Mouse (Mus musculus) thymus, adult 2 months (tissue): ENCODE data around the gene 2310039H08Rik. TPM values are rescaled to one million over a fixed set of nuclear protein-coding genes. Genes with fewer than 3 reads are reported as not detected.

Experiments used
- DNase-seq: peaks from one replicate; pipeline ENCODE4 v3.0.0; 2021
- H3K27ac ChIP-seq: fragments of 200-500 bp; 2 replicates; pipeline ENCODE4 v1.5.1; 2012; ENCODE audit warnings: low read length, control low read depth; ENCODE audit not compliant: control insufficient read depth, insufficient read depth
- H3K27me3 ChIP-seq: fragments of 200-500 bp; 2 replicates; pipeline ENCODE4 v1.6.1; 2012; ENCODE audit warnings: mild to moderate bottlenecking, low read length, moderate library complexity, mixed read lengths; ENCODE audit not compliant: control insufficient read depth, insufficient read depth
- H3K36me3 ChIP-seq: fragments of 200-500 bp; 2 replicates; pipeline ENCODE4 v1.6.1; 2012; ENCODE audit warnings: mild to moderate bottlenecking, low read length, moderate library complexity; ENCODE audit not compliant: control insufficient read depth, insufficient read depth
- H3K4me1 ChIP-seq: fragments of 200-500 bp; replicated peaks from 2 replicates; pipeline ENCODE4 v1.6.1; 2012; ENCODE audit warnings: low read length; ENCODE audit not compliant: control insufficient read depth, insufficient read depth
- H3K4me3 ChIP-seq: fragments of 200-500 bp; 2 replicates; pipeline ENCODE4 v1.5.1; 2012; ENCODE audit warnings: mild to moderate bottlenecking, low read length, control low read depth, moderate library complexity; ENCODE audit not compliant: control insufficient read depth, insufficient read depth
- CTCF ChIP-seq: fragments of 200-500 bp; IDR thresholded peaks from 2 replicates; pipeline ENCODE4 v1.5.1; 2012; ENCODE audit warnings: mild to moderate bottlenecking, control low read depth, low read length, moderate library complexity, borderline replicate concordance; ENCODE audit not compliant: control insufficient read depth, poor library complexity, insufficient read depth; ENCODE audit errors: extremely low read depth
- POLR2A ChIP-seq: fragments of 200-500 bp; IDR thresholded peaks from 2 replicates; pipeline ENCODE4 v1.6.1; 2012; ENCODE audit warnings: mild to moderate bottlenecking, low read length, control low read depth, moderate library complexity; ENCODE audit not compliant: control insufficient read depth, poor library complexity, insufficient read depth; ENCODE audit errors: extremely low read depth
- WGBS: fragments of 180-500 bp; shearing (Covaris S2); methylation state at CpG from one replicate; pipeline ENCODE4 v1.1.7; 2018; 5-methylcytosine and 5-hydroxymethylcytosine counted together
- polyA plus RNA-seq: library from polyadenylated mRNA; depleted of rRNA; stranded (reverse); fragments of >200 nt; gene quantifications from 2 replicates; pipeline ENCODE4 v1.2.3, GENCODE M21; 2012; rRNA removed

The 2310039H08Rik gene
- polyA plus RNA-seq, 1 experiment: 106 TPM

DNA sequence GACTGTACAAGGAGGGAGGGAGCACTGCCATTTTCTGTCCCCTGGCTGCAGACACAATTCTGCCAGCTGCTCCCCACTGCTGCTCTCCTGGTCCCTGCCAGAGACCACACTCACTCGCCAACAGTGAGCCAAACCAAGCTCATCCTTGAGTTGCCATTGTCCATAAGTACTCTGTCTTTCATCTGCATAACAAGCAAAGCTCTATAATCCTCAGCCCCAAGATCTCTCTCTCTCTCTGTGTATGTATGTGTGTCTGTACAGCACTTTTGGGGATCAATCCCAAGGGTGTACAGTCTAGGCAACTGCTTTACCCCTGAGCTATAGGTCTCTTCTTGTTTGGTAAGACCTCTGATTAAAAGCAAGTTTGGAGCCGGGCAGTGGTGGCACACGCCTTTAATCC is 38.2 kb downstream of the 2310039H08Rik start:
- 96% methylated on average over 3 of the region's 3 CpGs for WGBS
- peaks cover 46% of the 10 kb centered on the region for H3K36me3 ChIP-seq
- TF ChIP-seq POLR2A: no peak
- no peak for TF ChIP-seq CTCF

DNA sequence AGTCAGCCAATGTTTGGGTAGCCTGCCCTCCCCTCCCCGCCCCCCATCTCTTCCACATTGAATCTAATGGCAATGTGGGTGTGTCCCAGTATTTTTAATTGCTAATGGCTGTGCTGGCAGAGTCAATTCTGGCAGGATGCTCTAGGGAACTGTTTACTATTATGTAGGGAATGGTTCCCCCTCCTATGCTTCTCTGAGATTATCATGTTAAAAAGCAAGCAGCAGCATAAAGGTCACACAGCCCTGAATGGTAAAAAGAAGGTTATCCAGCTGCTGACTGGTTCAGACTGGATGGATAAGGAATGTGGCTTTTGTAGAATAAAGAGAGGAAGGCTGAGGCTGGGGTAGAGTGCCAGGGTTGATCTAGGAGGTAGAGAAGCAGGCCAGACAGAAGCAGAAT is 40.0 kb downstream of the 2310039H08Rik start:
- Histone ChIP-seq H3K36me3 (peaks cover 30% of the 10 kb centered on the region), H3K27me3 (no peaks in the 10 kb centered on the region), H3K27ac (no peak overlapping the region), H3K4me1 (peaks cover 9% of the 10 kb centered on the region), H3K4me3 (no peak overlapping the region)
- no peak for DNase-seq
- 95% methylated on average over 1 of the region's 1 CpGs for WGBS
- no peak for TF ChIP-seq POLR2A
- TF ChIP-seq CTCF: no peak

More for the DNA sequence above, 38.2 kb downstream of the 2310039H08Rik start:
- H3K27me3 ChIP-seq: no peaks in the 10 kb centered on the region
- no peak overlapping the region for H3K27ac ChIP-seq
- H3K4me3 ChIP-seq: no peak overlapping the region
- peaks cover 10% of the 10 kb centered on the region for H3K4me1 ChIP-seq
- DNase-seq: no peak

DNA sequence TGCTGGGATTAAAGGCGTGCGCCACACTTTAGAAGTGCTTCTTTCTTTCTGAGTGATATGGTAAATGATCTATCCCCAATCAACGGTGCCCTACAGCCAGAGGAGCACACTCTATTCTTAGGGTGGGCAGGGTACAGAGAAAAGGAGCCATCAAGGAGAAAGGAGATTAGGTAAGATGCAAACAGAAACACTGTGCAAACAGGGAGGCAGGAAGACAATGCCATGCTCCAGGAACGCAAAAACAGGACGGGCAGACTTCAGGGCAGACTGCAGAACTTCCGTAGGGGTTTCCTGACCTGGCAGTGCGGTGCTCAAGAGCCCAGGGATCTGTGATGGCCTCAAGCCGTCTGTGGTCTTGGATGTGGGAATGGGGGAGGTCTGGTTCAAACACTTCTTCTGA is 41.2 kb downstream of the 2310039H08Rik start:
- no peaks in the 10 kb centered on the region for H3K27me3 ChIP-seq
- no peak for TF ChIP-seq POLR2A
- TF ChIP-seq CTCF: no peak
- whole genome bisulfite sequencing: 95% methylated on average over 8 of the region's 8 CpGs
- no peak overlapping the region for H3K4me3 ChIP-seq
- no peak for DNase-seq
- H3K36me3 ChIP-seq: peaks cover 26% of the 10 kb centered on the region
- no peaks in the 10 kb centered on the region for H3K4me1 ChIP-seq
- no peak overlapping the region for H3K27ac ChIP-seq

DNA sequence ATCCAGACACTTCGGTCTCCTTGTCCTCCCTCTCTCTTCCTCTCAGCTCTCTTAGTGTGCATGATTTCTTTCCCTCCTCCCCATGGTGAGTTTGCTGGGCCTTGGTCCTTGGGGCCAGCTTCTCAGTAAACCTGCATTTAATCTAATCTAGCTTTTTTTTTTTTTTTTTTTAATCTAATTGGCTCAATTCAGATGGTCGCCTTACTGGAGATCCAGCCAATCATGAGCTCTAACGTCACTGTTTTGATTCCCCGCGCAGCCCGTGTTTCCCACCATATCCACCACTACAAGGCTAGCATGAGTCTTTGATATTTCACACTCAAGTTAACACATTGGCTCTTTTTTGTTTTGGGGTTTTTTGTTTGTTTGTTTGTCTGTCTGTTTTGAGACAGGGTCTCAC is 42.1 kb downstream of the 2310039H08Rik start:
- Histone ChIP-seq H3K27ac (no peak overlapping the region), H3K36me3 (peaks cover 18% of the 10 kb centered on the region), H3K27me3 (no peaks in the 10 kb centered on the region), H3K4me1 (no peaks in the 10 kb centered on the region; the same call in 1 of the 2 replicates), H3K4me3 (no peak overlapping the region)
- TF ChIP-seq POLR2A (no peak), CTCF (no peak)
- DNase-seq: no peak
- 96% methylated on average over 6 of the region's 6 CpGs for WGBS

- H3K4me3 ChIP-seq: no peak overlapping the region
- 81% methylated on average over 13 of the region's 13 CpGs for WGBS
- TF ChIP-seq POLR2A (no peak), CTCF (no peak)
- DNase-seq: no peak
- peaks cover 2% of the 10 kb centered on the region; the same call in 1 of the 2 replicates for H3K4me1 ChIP-seq
- no peaks in the 10 kb centered on the region for H3K27me3 ChIP-seq
- H3K27ac ChIP-seq: no peak overlapping the region
- peaks cover 12% of the 10 kb centered on the region for H3K36me3 ChIP-seq
Measured at GRCm38 (mm10) chr17:46816306-46816705, 43.9 kb downstream of the 2310039H08Rik start.

DNA sequence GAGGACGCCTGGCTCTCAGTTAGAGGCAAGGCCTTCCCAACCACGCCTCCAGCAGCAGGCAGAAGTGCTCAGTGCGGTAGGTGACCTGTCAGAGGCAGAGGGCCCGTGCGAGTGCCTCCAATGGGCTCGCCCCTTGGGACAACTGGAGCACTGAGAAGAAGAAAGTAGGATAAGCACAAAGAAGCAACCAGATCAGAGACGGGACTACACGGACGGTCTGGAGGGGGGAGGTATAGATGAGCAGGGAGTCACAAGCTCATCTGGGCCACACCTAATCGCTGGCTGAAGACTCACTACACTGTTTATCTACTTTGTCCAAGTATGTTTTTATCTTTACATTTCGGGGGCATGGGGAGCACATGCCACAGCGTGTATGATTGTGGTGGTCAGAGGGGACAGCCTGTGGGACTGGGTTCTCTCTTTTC is 45.3 kb downstream of the 2310039H08Rik start:
- Histone ChIP-seq H3K4me1 (peaks cover 2% of the 10 kb centered on the region; the same call in 1 of the 2 replicates), H3K4me3 (no peak overlapping the region), H3K27me3 (no peaks in the 10 kb centered on the region), H3K36me3 (peaks cover 3% of the 10 kb centered on the region; the same call in 1 of the 2 replicates), H3K27ac (no peak overlapping the region)
- 99% methylated on average over 12 of the region's 12 CpGs for WGBS
- TF ChIP-seq POLR2A (no peak), CTCF (no peak)
- no peak for DNase-seq

DNA sequence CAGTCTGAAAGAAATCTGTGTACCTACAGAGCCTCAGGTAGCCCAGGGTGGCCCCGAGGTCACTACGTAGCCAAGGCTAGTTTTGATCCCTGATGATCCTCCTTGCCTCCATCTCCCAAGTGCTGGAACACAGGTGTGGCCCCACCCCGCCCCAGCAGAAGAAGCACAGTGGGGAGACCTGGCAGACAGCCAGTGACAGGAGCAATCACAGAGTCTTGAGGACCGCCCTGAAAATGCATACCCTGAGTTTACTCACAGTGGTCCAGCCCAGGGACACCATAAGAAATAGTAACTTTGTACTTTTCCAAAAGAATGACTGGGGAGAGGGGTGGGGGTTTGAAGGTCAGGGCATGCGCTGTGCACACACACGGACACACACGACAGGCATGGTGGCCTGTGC is 48.2 kb downstream of the 2310039H08Rik start:
- H3K4me3 ChIP-seq: no peak overlapping the region

More for the DNA sequence above, 48.2 kb downstream of the 2310039H08Rik start:
- 94% methylated on average over 7 of the region's 7 CpGs for WGBS
- TF ChIP-seq CTCF: no peak
- TF ChIP-seq POLR2A: no peak
- Histone ChIP-seq H3K4me1 (peaks cover 2% of the 10 kb centered on the region; the same call in 1 of the 2 replicates), H3K27me3 (no peaks in the 10 kb centered on the region), H3K36me3 (peaks cover 23% of the 10 kb centered on the region), H3K27ac (no peak overlapping the region)
- no peak for DNase-seq

Other genes starting within 250 kb of the 2310039H08Rik start
- 21.8 and 22.0 TPM in 2 replicates for gene Cul9, start 226.2 kb upstream of the 2310039H08Rik start, polyA plus RNA-seq
- gene Srf, start 216.5 kb upstream of the 2310039H08Rik start, polyA plus RNA-seq: 297 and 310 TPM in 2 replicates
- 11.9 and 15.8 TPM in 2 replicates for gene Ptk7, start 143.1 kb upstream of the 2310039H08Rik start, polyA plus RNA-seq
- 22.6 and 24.0 TPM in 2 replicates for gene Klc4, start 126.6 kb upstream of the 2310039H08Rik start, polyA plus RNA-seq
- 68.3 and 91.0 TPM in 2 replicates for gene Mrpl2, start 126.4 kb upstream of the 2310039H08Rik start, polyA plus RNA-seq
- gene Cul7, start 122.3 kb upstream of the 2310039H08Rik start, polyA plus RNA-seq: 47.9 and 50.1 TPM in 2 replicates
- 43.8 and 47.8 TPM in 2 replicates for gene Rrp36, start 98.3 kb upstream of the 2310039H08Rik start, polyA plus RNA-seq
- gene Mea1, start 93.8 kb upstream of the 2310039H08Rik start, polyA plus RNA-seq: 47.8 and 55.7 TPM in 2 replicates
- gene Klhdc3, start 91.7 kb upstream of the 2310039H08Rik start, polyA plus RNA-seq: 116 and 124 TPM in 2 replicates
- gene Ppp2r5d, start 67.5 kb upstream of the 2310039H08Rik start, polyA plus RNA-seq: 113 and 117 TPM in 2 replicates
- gene Pex6, start 61.2 kb upstream of the 2310039H08Rik start, polyA plus RNA-seq: 105 and 113 TPM in 2 replicates
- gene Gnmt, start 43.5 kb upstream of the 2310039H08Rik start, polyA plus RNA-seq: 4.4 and 10.6 TPM in 2 replicates
- gene Cnpy3, start 20.4 kb upstream of the 2310039H08Rik start, polyA plus RNA-seq: 61.5 and 67.1 TPM in 2 replicates
- gene Ptcra, start 8.9 kb upstream of the 2310039H08Rik start, polyA plus RNA-seq: 126 and 163 TPM in 2 replicates
- 30.7 and 33.8 TPM in 2 replicates for gene Rpl7l1, start 10.0 kb downstream of the 2310039H08Rik start, polyA plus RNA-seq
- 19.3 and 28.1 TPM in 2 replicates for gene Bicral, start 85.8 kb downstream of the 2310039H08Rik start, polyA plus RNA-seq
- 23.7 and 28.5 TPM in 2 replicates for gene Tbcc, start 118.0 kb downstream of the 2310039H08Rik start, polyA plus RNA-seq
- 0.09 and 0.15 TPM in 2 replicates for gene Prph2, start 137.8 kb downstream of the 2310039H08Rik start, polyA plus RNA-seq
- 61.9 and 70.8 TPM in 2 replicates for gene Ubr2, start 237.9 kb downstream of the 2310039H08Rik start, polyA plus RNA-seq